Mouse (Mus musculus): ENCODE results near the gene Hoga1.

The Hoga1 gene

DNA sequence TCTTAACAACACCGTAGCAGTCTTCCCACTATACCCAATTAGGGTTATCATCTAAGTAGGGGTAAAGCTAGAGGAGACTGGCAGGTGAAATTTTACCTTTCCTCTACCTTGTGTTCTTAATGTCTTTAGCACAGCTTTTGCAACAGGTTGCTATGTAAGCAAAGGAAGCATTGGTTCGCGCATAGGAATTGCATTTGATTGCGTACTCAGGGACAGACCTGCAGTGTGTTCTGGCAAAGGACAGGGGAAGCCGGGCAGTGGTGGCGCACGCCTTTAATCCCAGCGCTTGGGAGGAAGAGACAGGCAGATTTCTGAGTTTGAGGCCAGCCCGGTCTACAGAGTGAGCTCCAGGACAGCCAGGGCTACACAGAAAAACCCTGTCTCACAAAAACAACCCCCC lies 72.7 kb downstream of the Hoga1 start:
- peak in 1 of 2 experiments; percentile 18 for DNase-seq (ENCODE audit: inconsistent age in 2 of 2, low spot score in 1 of 2)

DNA sequence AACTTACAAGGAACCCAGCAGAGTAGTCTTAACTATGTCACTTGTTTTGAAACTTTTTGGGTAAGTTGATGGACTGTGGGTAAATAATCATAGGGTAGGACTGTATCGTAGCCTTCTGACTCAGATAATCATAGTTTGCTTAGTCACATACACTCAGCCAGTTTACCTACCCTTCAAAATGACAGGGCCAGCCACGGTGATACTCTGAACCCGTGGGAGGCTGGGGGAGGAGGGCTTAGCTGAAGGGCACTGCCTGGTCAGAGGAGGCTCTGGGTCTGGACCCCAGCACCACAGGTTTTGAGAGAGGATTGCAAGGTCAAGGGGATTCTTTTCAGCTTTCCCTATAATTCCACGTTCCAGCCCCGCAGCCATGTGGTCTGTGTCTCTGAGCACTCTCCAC lies 73.2 kb downstream of the Hoga1 start:
- DNase-seq (ENCODE audit: inconsistent age in 2 of 2, low spot score in 1 of 2): peak in 1 of 2 experiments; percentile 60

GRCm38 (mm10) chr19:42120451-42120850 lies 75.0 kb downstream of the Hoga1 start:
- DNase-seq (ENCODE audit: inconsistent age in 2 of 2, low spot score in 1 of 2): peak; percentile 52 to 72
